ENCODE assay signal across 8 mouse cellular contexts in genomic region chr1:131053239-131053638, GRCm38 (mm10). TPM values are rescaled to one million over a fixed set of nuclear protein-coding genes. Genes with fewer than 3 reads are reported as not detected.
A peak's percentile ranks its signal among the peaks of the same experiment; 100 is the strongest.
DNase-seq lines count a peak whose midpoint lies in the region; ATAC-seq lines count a peak whose summit lies in the region.

No protein-coding gene starts in this region.

- H3K9ac ChIP-seq in intestine, embryonic 14.5 days (ENCODE audit: low read length): no peak overlapping the region

- 8% methylated on average over 8 of the region's 8 CpGs for WGBS in intestine, embryonic 14.5 days

- H3K36me3 ChIP-seq in intestine, embryonic 14.5 days (ENCODE audit: control insufficient read depth, insufficient read depth, low read length): peaks cover 51% of the 10 kb centered on the region

- peaks cover 7% of the 10 kb centered on the region for H3K4me1 ChIP-seq in intestine, embryonic 14.5 days (replicated peaks; ENCODE audit: control insufficient read depth, insufficient read depth, low read length)

- H3K27me3 ChIP-seq in intestine, embryonic 14.5 days (replicated peaks; ENCODE audit: control insufficient read depth, insufficient read depth, low read length): no peaks in the 10 kb centered on the region

- H3K9me3 ChIP-seq in intestine, embryonic 14.5 days (ENCODE audit: control insufficient read depth, low read length): no peaks in the 10 kb centered on the region

- ATAC-seq in common myeloid progenitor, adult 5-6 weeks (replicated peaks; ENCODE audit: low read depth, poor library complexity, severe bottlenecking): peak; percentile 79
- ATAC-seq in granulocyte monocyte progenitor cell, adult 5-6 weeks (replicated peaks; ENCODE audit: poor library complexity, severe bottlenecking): peak; percentile 50
- ATAC-seq in intestine, embryonic 14.5 days (replicated peaks; ENCODE audit: low FRiP score, low TSS enrichment, low read depth): 0 out of 2 replicates have a peak, but pooled peaks have one; percentile 20
- peak; percentile 63 for ATAC-seq in megakaryocyte, adult 5-6 weeks (ENCODE audit: poor library complexity, severe bottlenecking)

- no peak overlapping the region for H3K4me2 ChIP-seq in intestine, embryonic 14.5 days (ENCODE audit: low read length)

- peak; percentile 64 for DNase-seq in adrenal gland, adult 2 months
- DNase-seq in adrenal gland, postnatal 4 days (ENCODE audit: low spot score in 2 of 2): no peak
- peak; percentile 72 for DNase-seq in intestine, embryonic 14.5 days (ENCODE audit: low spot score)
- DNase-seq in left cerebral cortex, adult 9 months (ENCODE audit: low spot score in 2 of 2): peak; percentile 47 to 81
- peak; percentile 85 to 86 for DNase-seq in right cerebral cortex, postnatal 10 days (ENCODE audit: low spot score in 2 of 2)

- H3K27ac ChIP-seq in intestine, embryonic 14.5 days (ENCODE audit: low read depth): no peak overlapping the region

- no peak overlapping the region for H3K4me3 ChIP-seq in intestine, embryonic 14.5 days (ENCODE audit: low read depth, low read length)

RNA-seq across cellular contexts. Expression of gene Il10, which starts 33.6 kb away (rescaled TPM):
- total RNA-seq in adrenal gland, adult 2 months (2021): not detected
- not detected in 2 replicates for polyA plus RNA-seq in adrenal gland, adult 2 months (2012; rRNA removed)
- not detected for total RNA-seq in adrenal gland, postnatal 4 days (2021)
- not detected in 2 replicates for total RNA-seq in common myeloid progenitor, adult 5-6 weeks (2017)
- total RNA-seq in granulocyte monocyte progenitor cell, adult 5-6 weeks (2014; fragmentation: Nextera tagmentation): not detected in 2 replicates
- not detected in 2 replicates for total RNA-seq in granulocyte monocyte progenitor cell, adult 5-6 weeks (2017)
- polyA plus RNA-seq in intestine, embryonic 14.5 days (2014; fragmentation: Nextera tagmentation; extraction: Ambion mirVana): not detected in 2 replicates
- total RNA-seq in megakaryocyte, adult 5-6 weeks (2015): not detected in 2 replicates
- 0.49 TPM in 1 of 2 replicates, not detected in the other for total RNA-seq in megakaryocyte, adult 5-6 weeks (2017)

RNA-seq across cellular contexts. Expression of gene Mapkapk2, which starts 44.4 kb away (rescaled TPM):
- 100 to 1,000 TPM; 161 to 176 TPM for total RNA-seq in adrenal gland, adult 2 months (2021)
- 130 and 132 TPM in 2 replicates for polyA plus RNA-seq in adrenal gland, adult 2 months (2012; rRNA removed)
- total RNA-seq in adrenal gland, postnatal 4 days (2021): 100 to 1,000 TPM; 152 to 160 TPM
- total RNA-seq in common myeloid progenitor, adult 5-6 weeks (2017): 124 and 128 TPM in 2 replicates
- 212 and 254 TPM in 2 replicates for total RNA-seq in granulocyte monocyte progenitor cell, adult 5-6 weeks (2014; fragmentation: Nextera tagmentation)
- 209 and 233 TPM in 2 replicates for total RNA-seq in granulocyte monocyte progenitor cell, adult 5-6 weeks (2017)
- polyA plus RNA-seq in intestine, embryonic 14.5 days (2014; fragmentation: Nextera tagmentation; extraction: Ambion mirVana): 58.1 and 62.4 TPM in 2 replicates
- total RNA-seq in megakaryocyte, adult 5-6 weeks (2015): 210 and 215 TPM in 2 replicates
- total RNA-seq in megakaryocyte, adult 5-6 weeks (2017): 210 and 216 TPM in 2 replicates

Comparison
In these comparisons a context has a peak if more than half of its experiments do, and no peak if none do; other contexts are left out.
1. DNase-seq: peak in adrenal gland, adult 2 months (single experiment), intestine, embryonic 14.5 days (single experiment), left cerebral cortex, adult 9 months (2 of 2) and right cerebral cortex, postnatal 10 days (2 of 2); none in adrenal gland, postnatal 4 days (0 of 2).
2. ATAC-seq: peak in every context shown above with its lines; median percentile 79 in common myeloid progenitor, adult 5-6 weeks; 63 in megakaryocyte, adult 5-6 weeks; 50 in granulocyte monocyte progenitor cell, adult 5-6 weeks; 20 in intestine, embryonic 14.5 days.